Mouse (Mus musculus) MEL (cell line): Measurements from ENCODE around the gene Med1.
"Not testable (repeated sequence)": the region's sequence is repeated elsewhere in the genome, so short reads cannot be mapped to it uniquely, and the experiment has no call there.

Experiments used
- ETS1 ChIP-seq: IDR thresholded peaks from 2 replicates; pipeline ENCODE4 v1.6.1; 2012; ENCODE audit warnings: low read depth, mild to moderate bottlenecking, inconsistent platforms, low read length, improper control_type of control experiment, moderate library complexity
- MAFK ChIP-seq: IDR thresholded peaks from 2 replicates; pipeline ENCODE4 v1.6.1; 2011; ENCODE audit warnings: low read depth, mild to moderate bottlenecking, low read length, improper control_type of control experiment, borderline replicate concordance
- POLR2A ChIP-seq, 2 experiments: IDR thresholded peaks; 2 replicates each; pipeline ENCODE4 v1.6.1; 2011 to 2012; ENCODE audit warnings: low read length in 2 of 2, mild to moderate bottlenecking in 2 of 2, control low read depth in 1 of 2, improper control_type of control experiment in 1 of 2, low read depth in 1 of 2, moderate library complexity in 1 of 2; ENCODE audit not compliant: control insufficient read depth in 1 of 2, insufficient read depth in 1 of 2, poor library complexity in 1 of 2
- POLR2AphosphoS2 ChIP-seq: IDR thresholded peaks from 2 replicates; pipeline ENCODE4 v1.6.1; 2011; ENCODE audit warnings: low read length, improper control_type of control experiment
- SMC3 ChIP-seq: IDR thresholded peaks from 2 replicates; pipeline ENCODE4 v1.6.1; 2011; ENCODE audit warnings: low read depth, low read length, improper control_type of control experiment
- TAL1 ChIP-seq: IDR thresholded peaks from 2 replicates; pipeline ENCODE4 v1.6.1; 2012; ENCODE audit warnings: mild to moderate bottlenecking, inconsistent platforms, low read length, moderate library complexity, mixed read lengths
- UBTF ChIP-seq: IDR thresholded peaks from 2 replicates; pipeline ENCODE4 v1.6.1; 2012; ENCODE audit warnings: low read depth, mild to moderate bottlenecking, inconsistent platforms, low read length, improper control_type of control experiment, moderate library complexity, borderline replicate concordance; ENCODE audit not compliant: insufficient read depth
- USF1 ChIP-seq: IDR thresholded peaks from 2 replicates; pipeline ENCODE4 v1.6.1; 2014; ENCODE audit warnings: low read depth, mild to moderate bottlenecking, inconsistent platforms, low read length, improper control_type of control experiment, moderate library complexity

DNA sequence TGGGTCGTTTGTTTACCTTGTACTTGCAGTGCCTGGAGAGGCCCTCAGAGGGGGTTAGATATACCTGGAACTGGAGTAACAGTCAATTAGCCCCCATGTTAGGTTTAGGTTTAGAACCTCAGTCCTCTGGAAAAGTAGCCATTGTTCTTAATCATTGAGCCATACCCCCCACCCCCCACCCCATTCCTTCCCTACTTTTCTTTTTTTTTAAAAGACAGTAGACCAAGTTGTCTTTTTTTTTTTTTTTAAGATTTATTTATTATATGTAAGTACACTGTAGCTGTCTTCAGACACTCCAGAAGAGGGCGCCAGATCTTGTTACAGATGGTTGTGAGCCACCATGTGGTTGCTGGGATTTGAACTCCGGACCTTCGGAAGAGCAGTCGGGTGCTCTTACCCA is 16.6 kb upstream of the Med1 start:
- TF ChIP-seq POLR2A (IDR thresholded peaks at IDR 0.05; ENCODE audit: control insufficient read depth in 1 of 2, insufficient read depth in 1 of 2, low read depth in 1 of 2, low read length in 2 of 2, poor library complexity in 1 of 2); UBTF; SMC3; POLR2AphosphoS2; ETS1; TAL1; USF1; MAFK: not testable (repeated sequence)
